Mouse (Mus musculus): ENCODE measurements around the gene Sgta.

DNA sequence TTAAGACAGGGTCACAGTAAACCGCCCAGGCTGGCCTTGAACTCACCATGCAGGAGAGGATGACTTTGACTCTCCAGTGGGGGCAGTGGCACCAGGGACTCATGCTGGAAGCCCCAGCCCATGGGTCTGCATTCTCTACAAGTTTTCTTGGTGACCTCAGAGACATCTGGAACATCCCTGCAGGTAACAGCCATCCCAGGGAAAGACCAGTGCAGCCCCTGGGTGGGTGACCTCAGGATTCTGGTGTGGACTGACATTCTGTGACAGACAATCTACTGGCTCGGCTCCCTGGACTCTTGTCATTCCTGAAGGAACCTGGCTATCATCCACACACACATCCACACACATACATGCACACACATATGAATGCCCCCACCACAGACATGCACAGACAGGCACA is 44.3 kb downstream of the Sgta start:
- no peak for TF ChIP-seq EP300 (IDR thresholded peaks at IDR 0.05; ENCODE audit: low read depth)
- TF ChIP-seq CTCF (IDR thresholded peaks at IDR 0.05; ENCODE audit: low read depth) = no peak
